10 mouse cellular contexts compared by ENCODE assay signal in genomic region chr10:14048916-14049445, GRCm38 (mm10).
DNase-seq lines count a peak whose midpoint lies in the region; ATAC-seq lines count a peak whose summit lies in the region.
"Had no signal": no experiment of that assay in that cellular context is flagged by ENCODE, and none has a peak within 500 bp of the region (broad histone marks: within the 10 kb centered on the region; RNA-seq: fewer than 3 reads in every experiment).

No protein-coding gene starts in this region.

- DNase-seq in CD4-positive, CD25-positive, alpha-beta regulatory T cell, adult 2 months (ENCODE audit: low read depth, low spot score) = peak; percentile 14
- DNase-seq in cerebellum, adult 8-10 months = peak; percentile 58
- DNase-seq in thymus, postnatal 36 days = no peak
- no peak for DNase-seq in gastrocnemius, adult 18-20 months (ENCODE audit: low spot score)
- DNase-seq: kidney, postnatal 25 days had no signal

- H3K4me3 ChIP-seq in heart, embryonic 14.5 days (ENCODE audit: control insufficient read depth in 1 of 2, insufficient read depth in 1 of 2, low read depth in 1 of 2, low read length in 2 of 2) = no peak overlapping the region
- no peak overlapping the region for H3K4me3 ChIP-seq in heart, embryonic 11.5 days (ENCODE audit: low read depth, low read length)
- H3K4me3 ChIP-seq in limb, embryonic 15.5 days = no peak overlapping the region
- H3K4me3 ChIP-seq: hindbrain, embryonic 15.5 days had no signal

- H3K27me3 ChIP-seq in heart, embryonic 14.5 days (ENCODE audit: control insufficient read depth, insufficient read depth, low read length) = no peaks in the 10 kb centered on the region
- no peaks in the 10 kb centered on the region for H3K27me3 ChIP-seq in heart, embryonic 11.5 days (ENCODE audit: control insufficient read depth, insufficient read depth, low read length)
- no peaks in the 10 kb centered on the region for H3K27me3 ChIP-seq in limb, embryonic 15.5 days
- H3K27me3 ChIP-seq: hindbrain, embryonic 15.5 days had no signal

- no peak overlapping the region for H3K9ac ChIP-seq in heart, embryonic 14.5 days (ENCODE audit: low read length)
- no peak overlapping the region for H3K9ac ChIP-seq in heart, embryonic 11.5 days (ENCODE audit: low read depth, low read length)
- no peak overlapping the region for H3K9ac ChIP-seq in limb, embryonic 15.5 days
- H3K9ac ChIP-seq: hindbrain, embryonic 15.5 days had no signal

- H3K36me3 ChIP-seq in heart, embryonic 14.5 days (ENCODE audit: control insufficient read depth, insufficient read depth, low read length) = no peaks in the 10 kb centered on the region
- no peaks in the 10 kb centered on the region for H3K36me3 ChIP-seq in heart, embryonic 11.5 days (ENCODE audit: control insufficient read depth, insufficient read depth, low read length)
- H3K36me3 ChIP-seq in limb, embryonic 15.5 days = no peaks in the 10 kb centered on the region
- H3K36me3 ChIP-seq: hindbrain, embryonic 15.5 days had no signal

- H3K4me2 ChIP-seq in heart, embryonic 14.5 days (ENCODE audit: low read length) = peak overlapping the region; percentile 10; the same call in 1 of the 2 replicates
- H3K4me2 ChIP-seq in heart, embryonic 11.5 days = no peak overlapping the region; the same call in 1 of the 2 replicates
- no peak overlapping the region for H3K4me2 ChIP-seq in limb, embryonic 15.5 days
- H3K4me2 ChIP-seq: hindbrain, embryonic 15.5 days had no signal

- 80% methylated on average over 10 of the region's 10 CpGs for WGBS in heart, embryonic 14.5 days
- 76% methylated on average over 10 of the region's 10 CpGs for WGBS in heart, embryonic 11.5 days (ENCODE audit: insufficient replicate concordance)
- 58% methylated on average over 10 of the region's 10 CpGs for WGBS in limb, embryonic 15.5 days

- H3K9me3 ChIP-seq in heart, embryonic 14.5 days (ENCODE audit: control insufficient read depth, low read length) = no peaks in the 10 kb centered on the region
- H3K9me3 ChIP-seq in heart, embryonic 11.5 days (replicated peaks; ENCODE audit: control insufficient read depth, low read length) = no peaks in the 10 kb centered on the region
- no peaks in the 10 kb centered on the region for H3K9me3 ChIP-seq in limb, embryonic 15.5 days
- H3K9me3 ChIP-seq: hindbrain, embryonic 15.5 days had no signal

- peak overlapping the region; percentile 5 to 52; a peak in 3 of 4 replicates for H3K27ac ChIP-seq in heart, embryonic 14.5 days (replicated peaks in 1 of 2; ENCODE audit: control insufficient read depth in 1 of 2, insufficient read depth in 1 of 2, low read depth in 2 of 2, low read length in 2 of 2)
- no peak overlapping the region for H3K27ac ChIP-seq in heart, embryonic 11.5 days (ENCODE audit: low read depth, low read length)
- peak overlapping the region; percentile 47 for H3K27ac ChIP-seq in limb, embryonic 15.5 days
- H3K27ac ChIP-seq: hindbrain, embryonic 15.5 days had no signal

- no peak for ATAC-seq in CD4-positive, CD25-positive, alpha-beta regulatory T cell, adult 4 months
- ATAC-seq in heart, embryonic 14.5 days (ENCODE audit: insufficient number of reproducible peaks, insufficient read depth, low FRiP score, low read depth) = no peak
- ATAC-seq in heart, embryonic 11.5 days (replicated peaks; ENCODE audit: insufficient number of reproducible peaks, low FRiP score, low TSS enrichment) = no peak
- no peak for ATAC-seq in limb, embryonic 15.5 days (ENCODE audit: insufficient number of reproducible peaks, low FRiP score, low TSS enrichment, low read depth)

- H3K4me1 ChIP-seq in heart, embryonic 14.5 days (ENCODE audit: control insufficient read depth in 2 of 2, insufficient read depth in 2 of 2, low read length in 2 of 2) = peaks cover 26 to 45% of the 10 kb centered on the region in 2 experiments
- H3K4me1 ChIP-seq in heart, embryonic 11.5 days (ENCODE audit: control insufficient read depth, insufficient read depth, low read length) = peaks cover 27% of the 10 kb centered on the region
- H3K4me1 ChIP-seq in limb, embryonic 15.5 days = peaks cover 15% of the 10 kb centered on the region

Comparison
In these comparisons a context has a peak if more than half of its experiments do, and no peak if none do; other contexts are left out.
1. DNase-seq: peak in CD4-positive, CD25-positive, alpha-beta regulatory T cell, adult 2 months (single experiment) and cerebellum, adult 8-10 months (single experiment); none in thymus, postnatal 36 days (0 of 2) and gastrocnemius, adult 18-20 months (single experiment).